Mouse (Mus musculus) lung, adult 2 months (tissue): Measurements from ENCODE around the gene Bhmt2. TPM values are rescaled to one million over a fixed set of nuclear protein-coding genes. Genes with fewer than 3 reads are reported as not detected.

ENCODE experiments used
- DNase-seq: peaks from one replicate; pipeline ENCODE4 v3.0.0; 2022
- H3K4me1 ChIP-seq: fragments of 200-500 bp; 2 replicates; pipeline ENCODE4 v1.6.1; 2011; ENCODE audit warnings: low read length; ENCODE audit not compliant: control insufficient read depth, insufficient read depth
- H3K4me3 ChIP-seq: fragments of 200-500 bp; replicated peaks from 2 replicates; pipeline ENCODE3; 2011; ENCODE audit warnings: low read depth, mild to moderate bottlenecking, control low read depth, low read length; ENCODE audit errors: extremely low read depth
- CTCF ChIP-seq: fragments of 200-500 bp; IDR thresholded peaks from 2 replicates; pipeline ENCODE4 v1.5.1; 2011; ENCODE audit warnings: mild to moderate bottlenecking, low read length, control low read depth; ENCODE audit not compliant: insufficient read depth
- POLR2A ChIP-seq: fragments of 200-500 bp; IDR thresholded peaks from 2 replicates; pipeline ENCODE4 v1.6.1; 2011; ENCODE audit warnings: low read depth, mild to moderate bottlenecking, control low read depth, low read length, borderline replicate concordance; ENCODE audit errors: extremely low read depth
- WGBS: fragments of 180-500 bp; shearing (Covaris S2); methylation state at CpG from one replicate; pipeline ENCODE4 v1.1.7; 2018; 5-methylcytosine and 5-hydroxymethylcytosine counted together
- polyA plus RNA-seq: library from polyadenylated mRNA; depleted of rRNA; stranded (reverse); fragments of >200 nt; gene quantifications from 2 replicates; pipeline ENCODE4 v1.2.3, GENCODE M21; 2012

Gene Bhmt2
- polyA plus RNA-seq, 1 experiment: 0.07 TPM

GRCm38 (mm10) chr13:93653382-93653781 is 20.7 kb downstream of the Bhmt2 start:
- DNase-seq: no peak
- no peak for TF ChIP-seq POLR2A
- TF ChIP-seq CTCF: no peak
- H3K4me3 ChIP-seq: no peak overlapping the region
- no peaks in the 10 kb centered on the region for H3K4me1 ChIP-seq
- 79% methylated on average over 6 of the region's 6 CpGs for WGBS

- Histone ChIP-seq H3K4me3 (no peak overlapping the region), H3K4me1 (no peaks in the 10 kb centered on the region)
- TF ChIP-seq CTCF (no peak), POLR2A (no peak)
- DNase-seq: no peak
- WGBS: 63% methylated on average over 7 of the region's 7 CpGs
These were observed 25.5 kb downstream of the Bhmt2 start for GRCm38 (mm10) chr13:93648387-93649130.

DNA sequence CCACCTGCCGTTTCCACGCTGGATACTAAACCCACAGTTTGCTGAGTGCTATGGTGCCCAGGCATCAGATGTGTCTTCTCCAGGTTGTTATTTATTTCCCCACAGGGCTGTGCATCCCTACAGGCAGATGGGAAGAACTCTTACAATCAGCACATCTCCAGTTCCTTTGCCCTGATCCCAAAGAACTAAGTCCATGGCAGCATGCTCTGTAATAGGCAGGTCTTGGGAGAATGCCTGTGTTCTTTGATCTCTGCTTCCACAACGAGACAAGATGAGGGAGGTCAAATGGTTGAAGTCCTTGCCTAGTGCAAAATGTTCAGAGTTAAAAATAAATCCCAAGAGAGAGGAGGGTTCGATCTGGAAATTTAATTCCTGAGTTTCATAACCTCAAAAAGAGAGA is 34.5 kb downstream of the Bhmt2 start:
- WGBS: 60% methylated on average over 4 of the region's 4 CpGs

GRCm38 (mm10) chr13:93637282-93638245 is 36.5 kb downstream of the Bhmt2 start, which contains the start of gene Bhmt:
TSS of gene Bhmt (minus strand) at chr13:93637961.
- no peak for TF ChIP-seq CTCF
- TF ChIP-seq POLR2A: no peak
- DNase-seq: no peak
- WGBS: 71% methylated on average over 19 of the region's 19 CpGs
- H3K4me3 ChIP-seq: no peak within 1 kb of the TSS
- no peaks in the 10 kb centered on the region for H3K4me1 ChIP-seq

More for the DNA sequence above, 34.5 kb downstream of the Bhmt2 start:
- H3K4me1 ChIP-seq: no peaks in the 10 kb centered on the region
- TF ChIP-seq CTCF (no peak), POLR2A (no peak)
- no peak for DNase-seq
- no peak overlapping the region for H3K4me3 ChIP-seq

GRCm38 (mm10) chr13:93636561-93636960 is 37.5 kb downstream of the Bhmt2 start:
- TF ChIP-seq CTCF (no peak), POLR2A (no peak)
- DNase-seq: no peak
- no peak overlapping the region for H3K4me3 ChIP-seq
- no peaks in the 10 kb centered on the region for H3K4me1 ChIP-seq
- WGBS: 83% methylated on average over 1 of the region's 1 CpGs

DNA sequence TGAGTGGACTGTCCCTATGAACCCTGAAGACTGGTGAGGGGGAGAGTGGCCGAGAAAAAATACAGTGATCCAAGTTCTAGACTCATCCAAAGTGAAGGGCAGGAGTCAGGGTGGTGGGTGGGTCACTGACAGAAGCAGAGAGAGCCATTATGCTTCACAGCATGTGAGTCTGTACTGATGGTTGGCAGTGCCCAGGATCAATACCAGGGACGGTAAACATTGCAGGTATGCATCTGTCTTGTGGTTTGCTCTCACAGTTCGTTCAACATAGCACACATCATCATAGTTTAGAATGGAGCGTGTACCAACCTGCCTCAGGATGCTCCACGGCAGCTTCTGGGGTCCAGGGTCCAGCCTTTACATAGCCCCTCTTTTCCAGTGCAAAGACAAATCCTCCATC is 41.2 kb downstream of the Bhmt2 start:
- 72% methylated on average over 5 of the region's 5 CpGs for WGBS
- TF ChIP-seq POLR2A (no peak), CTCF (no peak)
- Histone ChIP-seq H3K4me1 (no peaks in the 10 kb centered on the region), H3K4me3 (no peak overlapping the region)
- DNase-seq: no peak

GRCm38 (mm10) chr13:93630941-93631705 is 43.0 kb downstream of the Bhmt2 start:
- Histone ChIP-seq H3K4me3 (no peak overlapping the region), H3K4me1 (no peaks in the 10 kb centered on the region)
- no peak for DNase-seq
- TF ChIP-seq CTCF (no peak), POLR2A (no peak)
- 70% methylated on average over 10 of the region's 10 CpGs for WGBS

DNA sequence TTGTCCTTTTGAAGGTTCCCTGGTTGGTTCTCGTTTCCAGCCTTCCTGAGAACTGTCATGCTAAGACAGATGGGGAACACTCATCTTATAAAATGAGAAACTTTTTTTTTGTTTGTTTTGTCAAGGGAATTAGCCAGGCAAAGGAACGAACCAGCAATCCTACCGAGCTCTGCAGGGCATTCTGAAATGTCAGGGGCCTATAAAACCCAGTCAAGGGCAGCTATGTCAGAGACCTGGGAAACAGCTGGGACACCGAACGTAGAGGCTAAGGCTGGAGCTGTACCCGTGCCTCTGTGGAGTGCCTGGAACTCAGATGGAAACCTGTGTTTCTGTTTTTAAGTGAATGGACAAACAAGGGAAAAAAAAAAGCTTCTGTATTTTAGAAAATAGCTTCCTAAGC is 45.2 kb downstream of the Bhmt2 start:
- TF ChIP-seq CTCF: no peak
- TF ChIP-seq POLR2A: no peak
- H3K4me1 ChIP-seq: no peaks in the 10 kb centered on the region
- 38% methylated on average over 6 of the region's 6 CpGs for WGBS
- no peak overlapping the region for H3K4me3 ChIP-seq
- DNase-seq: no peak
